Mouse (Mus musculus) heart, postnatal 14 days (tissue): ENCODE data around the gene Dnaic1. TPM values are rescaled to one million over a fixed set of nuclear protein-coding genes. Genes with fewer than 3 reads are reported as not detected.
"Not testable (repeated sequence)": the region's sequence is repeated elsewhere in the genome, so short reads cannot be mapped to it uniquely, and the experiment has no call there.

ENCODE experiments used
- DNase-seq, 2 experiments: peaks; one replicate each; pipeline ENCODE4 v3.0.0; 2021 to 2022
- intact Hi-C: fragments of 180-260 bp; cut with DNase I; formaldehyde crosslinking; loops from one replicate; pipeline ENCODE4 v1.15.1; 2025
- total RNA-seq, 2 experiments: library from RNA; stranded (reverse); gene quantifications; 2 replicates each; pipeline ENCODE4 v1.2.3; 2021

Dnaic1 gene
- total RNA-seq, 2 experiments from 2014 or later: 0.93 to 1.7 TPM

DNA sequence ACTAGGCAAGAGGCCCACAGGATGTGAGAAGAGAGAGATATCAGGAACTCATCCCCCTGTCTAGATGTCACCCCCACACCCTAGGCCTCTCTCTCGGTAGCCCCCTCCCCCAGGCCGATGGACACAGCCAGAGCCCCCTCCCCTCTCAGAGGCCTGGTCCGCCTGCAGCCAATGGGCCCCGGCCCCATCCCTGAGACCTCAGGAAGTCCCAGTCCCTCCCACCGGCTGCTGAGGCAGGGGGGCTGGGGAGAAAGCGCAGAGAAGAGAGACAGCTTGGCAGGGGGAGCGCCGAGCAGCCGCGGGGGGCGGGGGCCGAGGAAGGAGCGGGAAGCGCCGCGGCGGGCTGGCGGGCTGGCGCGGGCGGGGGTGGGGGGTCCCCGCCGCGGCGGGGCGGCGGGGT is 113.7 kb downstream of the Dnaic1 start:
- DNase-seq, intact Hi-C loops: not testable (repeated sequence)

DNA sequence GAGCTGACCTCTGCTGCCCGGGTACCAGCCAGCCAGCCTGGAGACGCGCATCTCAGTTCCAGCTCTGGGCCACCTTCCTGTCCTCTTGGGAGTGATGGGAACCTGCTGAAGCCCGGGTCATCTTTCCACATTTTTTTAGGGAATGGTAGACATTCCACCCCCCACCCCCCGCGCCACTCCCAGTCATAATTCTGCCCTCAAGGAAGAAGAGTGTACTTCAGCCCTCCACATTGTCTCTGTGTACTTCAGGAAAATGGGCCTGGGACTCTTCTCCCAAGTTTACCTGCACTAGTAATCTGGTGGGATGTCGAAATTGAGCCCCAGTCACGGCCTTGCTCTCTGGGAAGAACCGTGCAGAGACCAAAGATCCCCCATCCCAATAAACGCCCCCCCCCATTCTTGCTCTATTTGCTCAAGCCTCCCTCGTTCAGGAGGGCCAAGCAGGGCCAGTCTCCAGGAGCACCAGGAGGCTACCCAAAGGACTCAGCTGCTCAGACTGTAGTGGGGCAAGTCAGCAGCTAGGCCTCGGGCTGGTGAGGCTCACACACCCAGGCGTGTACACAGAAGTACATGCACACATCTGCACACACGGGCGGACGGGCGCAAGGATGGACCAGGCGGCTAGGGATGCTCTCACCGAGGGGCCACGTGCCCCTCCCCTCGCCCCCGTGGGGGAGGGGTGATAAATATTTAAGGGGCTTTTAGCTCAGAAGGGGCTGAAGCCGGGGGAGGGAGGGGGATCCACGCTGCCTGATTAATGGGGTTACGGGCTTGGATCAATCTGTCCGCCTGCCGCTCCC is 114.8 kb downstream of the Dnaic1 start:
- DNase-seq, intact Hi-C loops: not testable (repeated sequence)

DNA sequence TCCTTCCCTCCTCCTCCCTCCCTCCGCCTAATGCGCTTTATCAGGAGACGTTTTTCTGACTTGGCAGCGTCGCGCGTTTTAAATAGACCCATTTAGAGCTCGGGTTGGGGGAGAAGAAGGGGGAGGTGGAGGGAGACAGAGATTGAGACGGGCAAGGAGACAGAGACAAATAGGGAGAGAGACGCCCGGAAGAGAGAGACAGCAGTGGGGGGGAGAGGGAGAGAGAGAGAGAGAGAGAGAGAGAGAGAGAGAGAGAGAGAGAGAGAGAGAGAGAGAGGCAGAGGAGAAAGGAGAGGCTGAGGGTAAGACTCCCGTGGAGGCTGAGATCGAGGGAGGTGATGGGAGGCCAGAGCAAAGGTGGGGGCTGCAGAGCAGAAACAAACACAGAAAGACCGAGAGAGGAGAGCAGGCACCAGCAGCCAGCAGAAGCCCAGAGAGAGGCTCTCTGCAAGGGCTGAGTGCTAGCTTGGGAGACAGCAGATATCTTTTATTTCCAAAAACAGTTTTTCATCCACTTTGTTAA is 115.4 kb downstream of the Dnaic1 start:
- intact Hi-C loops: not testable (repeated sequence)

DNA sequence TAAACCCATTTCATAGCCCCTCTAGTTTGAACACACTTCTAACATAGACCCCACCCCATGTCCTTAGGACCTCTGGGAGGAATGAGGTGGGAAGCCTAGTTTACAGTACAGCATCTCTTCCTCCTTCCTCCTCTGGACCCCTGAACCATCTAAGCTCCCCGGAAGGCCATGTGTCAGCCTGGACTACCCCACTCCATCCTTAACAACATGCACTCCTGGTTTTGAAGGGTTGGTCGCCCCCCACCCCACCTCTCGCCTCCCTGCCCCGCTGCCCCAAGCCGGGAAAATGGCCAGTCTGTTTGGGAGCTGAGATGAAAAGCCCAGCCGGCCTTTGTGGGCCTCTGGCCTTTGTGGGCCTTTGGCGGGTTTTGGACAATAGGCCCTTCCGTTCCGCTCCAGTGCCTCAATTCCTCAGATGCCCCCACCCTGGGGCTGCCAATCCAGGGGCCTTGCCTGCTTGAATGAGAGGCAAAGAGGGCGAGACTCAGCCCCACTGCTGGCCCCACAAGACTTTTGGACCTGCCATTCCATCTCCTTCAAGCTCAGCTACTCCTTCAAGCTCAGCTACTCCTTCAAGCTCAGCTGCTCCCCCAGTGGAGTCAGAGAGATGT is 116.4 kb downstream of the Dnaic1 start:
- DNase-seq, intact Hi-C loops: not testable (repeated sequence)

More for the DNA sequence above, 115.4 kb downstream of the Dnaic1 start:
- DNase-seq: not testable (repeated sequence)

Other genes with a start within 250 kb of the Dnaic1 start
- 10 to 100 TPM; 32.9 to 34.2 TPM for gene Ubap1, start 220.8 kb upstream of the Dnaic1 start, total RNA-seq
- gene Kif24, start 104.9 kb upstream of the Dnaic1 start, total RNA-seq: 1 to 10 TPM; 1.2 to 1.4 TPM
- gene Nudt2, start 104.6 kb upstream of the Dnaic1 start, total RNA-seq: 10 to 100 TPM; 24.6 to 25.8 TPM
- gene AI464131, start 66.7 kb upstream of the Dnaic1 start, total RNA-seq: 10 to 100 TPM; 10.2 to 10.3 TPM
- gene 1110017D15Rik, start 52.4 kb upstream of the Dnaic1 start, total RNA-seq: under 1 TPM in 1 of 2 experiments, not detected in 1; 0.69 TPM
- gene Fam219a, start 237 bp upstream of the Dnaic1 start, total RNA-seq: 10 to 100 TPM; 14.5 to 17.3 TPM
- gene Enho, start 70.5 kb downstream of the Dnaic1 start, total RNA-seq: 1 to 10 TPM; 4.3 to 4.6 TPM
- gene Cntfr, start 127.3 kb downstream of the Dnaic1 start, total RNA-seq: 1 to 10 TPM; 2.0 to 5.1 TPM
- 10 to 100 TPM; 56.9 to 61.0 TPM for gene Il11ra1, start 130.2 kb downstream of the Dnaic1 start, total RNA-seq
- 10 to 100 TPM; 28.7 to 30.2 TPM for gene Rpp25l, start 143.8 kb downstream of the Dnaic1 start, total RNA-seq
- 10 to 100 TPM; 83.6 to 87.8 TPM for gene Dctn3, start 153.4 kb downstream of the Dnaic1 start, total RNA-seq
- gene Arid3c, start 161.4 kb downstream of the Dnaic1 start, total RNA-seq: not detected
- gene Galt, start 185.5 kb downstream of the Dnaic1 start, total RNA-seq: 10 to 100 TPM; 45.6 to 52.0 TPM
- gene Sigmar1, start 186.4 kb downstream of the Dnaic1 start, total RNA-seq: 10 to 100 TPM; 22.8 to 23.2 TPM
- gene Ccl27a, start 204.5 kb downstream of the Dnaic1 start, total RNA-seq: 10 to 100 TPM; 17.2 to 19.3 TPM